Mouse (Mus musculus) lung, embryonic 15.5 days (tissue): ENCODE measurements at regions not wholly inside any gene's neighbourhood (a gene's known extent, or its start where the extent isn't known, plus 50 kb on each side); places are given as distances from the start of the nearest gene placed in this dataset.

Experiments
- ATAC-seq: fragments of 200-750 bp; cut with Nextera tagmentation; 2 replicates; pipeline ENCODE4 v1.8.0; 2017; ENCODE audit warnings: moderate number of reproducible peaks, borderline replicate concordance; ENCODE audit not compliant: low FRiP score, low TSS enrichment; ENCODE audit errors: extremely low read depth
- H3K27ac ChIP-seq: fragments of 300-500 bp; sonication (generic); 2 replicates; pipeline ENCODE4 v1.5.1; 2015; ENCODE audit warnings: moderate library complexity, mild to moderate bottlenecking, inconsistent platforms
- H3K27me3 ChIP-seq: fragments of 300-500 bp; sonication (generic); 2 replicates; pipeline ENCODE4 v1.6.1; 2015; ENCODE audit warnings: inconsistent platforms
- H3K36me3 ChIP-seq: fragments of 300-500 bp; sonication (generic); 2 replicates; pipeline ENCODE4 v1.6.1; 2015; ENCODE audit warnings: inconsistent platforms
- H3K4me1 ChIP-seq: fragments of 300-500 bp; sonication (generic); 2 replicates; pipeline ENCODE4 v1.6.1; 2015; ENCODE audit warnings: inconsistent platforms
- H3K4me2 ChIP-seq: fragments of 300-500 bp; sonication (generic); 2 replicates; pipeline ENCODE4 v1.6.1; 2015; ENCODE audit warnings: inconsistent platforms, mild to moderate bottlenecking, moderate library complexity
- H3K4me3 ChIP-seq: fragments of 300-500 bp; sonication (generic); 2 replicates; pipeline ENCODE4 v1.5.1; 2015; ENCODE audit warnings: mild to moderate bottlenecking, inconsistent platforms
- H3K9ac ChIP-seq: fragments of 300-500 bp; sonication (generic); 2 replicates; pipeline ENCODE4 v1.6.1; 2015; ENCODE audit warnings: inconsistent platforms
- H3K9me3 ChIP-seq: fragments of 300-500 bp; sonication (generic); 2 replicates; pipeline ENCODE4 v1.6.1; 2016; ENCODE audit warnings: inconsistent platforms
- WGBS: fragments of 180-500 bp; shearing (Covaris S2); methylation state at CpG from one replicate; pipeline ENCODE4 v1.1.7; 2015; 5-methylcytosine and 5-hydroxymethylcytosine counted together

DNA sequence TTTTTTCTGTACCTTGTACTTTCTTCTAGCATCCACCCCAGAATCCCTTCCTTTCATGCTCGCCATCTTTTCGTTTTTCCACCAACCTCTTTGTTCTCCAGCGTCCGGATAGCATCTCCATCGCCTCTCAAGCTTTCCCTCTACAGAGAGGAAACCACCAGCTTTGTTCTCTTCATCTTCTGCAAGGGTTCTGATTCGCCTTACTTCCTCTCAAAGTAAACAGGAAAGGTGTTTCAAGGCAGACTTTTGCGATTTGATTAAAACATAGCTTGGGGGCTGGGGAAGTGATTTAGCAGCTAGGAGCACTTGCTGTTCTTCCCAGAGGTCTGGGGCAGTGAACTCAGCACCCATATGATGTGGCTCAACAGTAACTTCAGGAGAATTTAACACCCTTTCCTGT lies 71.4 kb downstream of the Emp1 start:
- WGBS = 50% methylated on average over 7 of the region's 7 CpGs
- Histone ChIP-seq H3K9ac (no peak overlapping the region), H3K9me3 (no peaks in the 10 kb centered on the region), H3K4me3 (no peak overlapping the region), H3K27me3 (no peaks in the 10 kb centered on the region), H3K36me3 (no peaks in the 10 kb centered on the region), H3K27ac (no peak overlapping the region), H3K4me1 (no peaks in the 10 kb centered on the region), H3K4me2 (no peak overlapping the region)
- ATAC-seq = no peak

DNA sequence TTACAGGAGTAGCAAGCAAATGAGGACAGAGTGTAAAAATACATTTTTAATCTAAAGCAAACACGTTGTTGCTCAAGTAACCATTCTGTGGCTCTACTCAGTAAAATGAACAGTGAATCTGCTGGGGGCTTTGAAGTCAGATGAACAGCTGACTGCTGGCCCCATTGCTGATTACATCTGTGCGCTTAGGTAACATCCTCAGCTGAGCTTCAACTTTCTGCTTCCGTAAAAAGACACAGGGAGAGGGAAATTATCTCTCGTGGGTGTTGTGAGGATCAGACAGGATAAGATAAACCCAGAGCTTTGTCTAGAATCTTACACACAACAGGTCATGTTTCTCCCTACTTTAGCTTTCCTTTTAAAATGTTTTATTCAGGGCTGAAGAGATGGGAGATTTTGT lies 74.0 kb downstream of the Emp1 start:
- H3K27me3 ChIP-seq = no peaks in the 10 kb centered on the region
- 60% methylated on average over 4 of the region's 4 CpGs for WGBS
- ATAC-seq = no peak

DNA sequence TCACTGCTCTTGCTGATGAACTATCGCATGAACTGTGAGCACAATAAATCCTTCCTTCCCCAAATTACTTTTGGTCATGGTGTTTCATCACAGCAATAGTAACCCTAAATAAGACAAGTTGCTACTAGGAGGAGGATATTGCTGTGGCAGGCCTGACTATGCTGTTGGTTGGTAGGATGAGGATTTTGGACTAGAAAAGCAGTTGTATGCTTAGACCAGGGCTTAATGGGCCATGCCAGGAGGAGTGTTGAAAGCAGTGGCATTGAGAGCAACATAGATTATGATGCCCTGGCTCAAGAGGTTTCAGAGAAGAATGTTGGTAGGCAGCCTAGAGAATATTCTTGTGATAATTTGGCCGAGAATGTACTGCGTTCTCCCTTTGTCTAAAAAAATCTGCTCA lies 75.9 kb downstream of the Emp1 start:
- no peak overlapping the region for H3K4me3 ChIP-seq
- H3K27me3 ChIP-seq = no peaks in the 10 kb centered on the region
- whole genome bisulfite sequencing = 98% methylated on average over 3 of the region's 3 CpGs
- no peaks in the 10 kb centered on the region for H3K9me3 ChIP-seq
- H3K4me1 ChIP-seq = no peaks in the 10 kb centered on the region
- no peak for ATAC-seq
- no peaks in the 10 kb centered on the region for H3K36me3 ChIP-seq
- H3K9ac ChIP-seq = no peak overlapping the region
- H3K4me2 ChIP-seq = no peak overlapping the region
- no peak overlapping the region for H3K27ac ChIP-seq

More for the DNA sequence above, 74.0 kb downstream of the Emp1 start:
- no peak overlapping the region for H3K4me3 ChIP-seq
- no peaks in the 10 kb centered on the region for H3K4me1 ChIP-seq
- H3K9ac ChIP-seq = no peak overlapping the region
- H3K9me3 ChIP-seq = no peaks in the 10 kb centered on the region
- H3K36me3 ChIP-seq = no peaks in the 10 kb centered on the region
- H3K4me2 ChIP-seq = no peak overlapping the region
- no peak overlapping the region for H3K27ac ChIP-seq

DNA sequence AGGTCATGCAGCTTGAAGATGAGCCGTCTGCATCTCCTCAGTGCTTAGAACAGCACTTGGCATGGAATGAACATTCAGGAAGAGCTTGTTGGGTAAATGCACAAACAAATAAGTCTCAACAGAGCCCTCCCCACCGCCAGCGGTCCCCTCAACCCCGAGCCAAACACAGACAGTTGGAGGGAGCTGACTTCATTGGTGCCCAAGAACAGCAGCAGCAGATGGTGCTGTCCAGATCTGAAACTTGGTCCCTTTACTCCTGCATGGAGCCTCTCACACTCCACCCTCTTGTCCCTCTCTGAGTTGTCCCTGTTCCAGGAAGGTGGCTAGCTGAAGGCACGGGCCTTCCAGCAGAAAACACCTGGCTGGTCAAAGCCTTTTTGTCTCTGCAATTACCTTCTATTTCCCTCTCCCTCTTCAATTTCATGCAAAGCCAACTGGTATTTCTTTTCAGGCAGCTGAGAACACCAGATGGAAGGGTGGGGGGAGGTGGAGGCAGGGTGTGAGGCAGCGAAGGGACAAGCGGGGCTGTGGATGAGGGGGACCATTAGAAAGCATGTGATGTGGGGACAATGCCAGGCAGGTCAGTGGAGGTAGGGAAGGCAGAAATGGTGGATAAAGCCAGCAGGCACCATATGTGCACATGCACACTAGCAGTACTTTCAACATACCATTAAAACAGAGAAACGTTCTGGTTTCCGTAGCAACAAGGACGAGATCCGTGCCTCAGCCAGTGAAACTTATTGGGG lies 79.0 kb downstream of the Emp1 start:
- Histone ChIP-seq H3K9ac (no peak overlapping the region), H3K4me1 (peaks cover 7% of the 10 kb centered on the region; the same call in 1 of the 2 replicates), H3K4me3 (no peak overlapping the region), H3K27ac (no peak overlapping the region), H3K36me3 (no peaks in the 10 kb centered on the region), H3K27me3 (no peaks in the 10 kb centered on the region), H3K9me3 (no peaks in the 10 kb centered on the region), H3K4me2 (no peak overlapping the region)
- WGBS = 62% methylated on average over 11 of the region's 11 CpGs
- ATAC-seq = no peak

DNA sequence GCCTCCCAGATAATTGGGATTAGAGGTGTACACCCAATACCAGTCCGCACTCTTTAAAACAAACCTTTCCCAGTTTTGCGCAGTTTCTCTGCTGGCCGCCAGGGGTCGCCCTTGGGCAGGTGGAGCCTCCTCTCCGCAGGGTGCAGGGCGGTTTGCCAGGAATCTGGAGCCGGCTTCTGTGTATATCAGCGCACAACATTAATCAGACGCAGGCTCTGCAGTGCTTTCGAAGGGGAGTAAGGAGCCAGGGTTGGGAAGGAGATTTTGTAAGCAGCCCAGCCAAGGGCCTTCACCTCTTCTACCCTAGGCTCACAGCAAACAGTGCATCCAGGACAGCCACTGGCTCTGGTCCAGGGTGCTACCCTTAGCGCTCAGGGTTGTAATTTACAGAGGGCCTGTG lies 82.3 kb downstream of the Emp1 start:
- Histone ChIP-seq H3K27ac (no peak overlapping the region), H3K4me3 (no peak overlapping the region), H3K4me2 (peak overlapping the region; percentile 36), H3K27me3 (no peaks in the 10 kb centered on the region), H3K36me3 (no peaks in the 10 kb centered on the region), H3K4me1 (peaks cover 7% of the 10 kb centered on the region; the same call in 1 of the 2 replicates), H3K9ac (no peak overlapping the region), H3K9me3 (no peaks in the 10 kb centered on the region)
- 4% methylated on average over 11 of the region's 11 CpGs for WGBS
- peak; percentile 92 for ATAC-seq

DNA sequence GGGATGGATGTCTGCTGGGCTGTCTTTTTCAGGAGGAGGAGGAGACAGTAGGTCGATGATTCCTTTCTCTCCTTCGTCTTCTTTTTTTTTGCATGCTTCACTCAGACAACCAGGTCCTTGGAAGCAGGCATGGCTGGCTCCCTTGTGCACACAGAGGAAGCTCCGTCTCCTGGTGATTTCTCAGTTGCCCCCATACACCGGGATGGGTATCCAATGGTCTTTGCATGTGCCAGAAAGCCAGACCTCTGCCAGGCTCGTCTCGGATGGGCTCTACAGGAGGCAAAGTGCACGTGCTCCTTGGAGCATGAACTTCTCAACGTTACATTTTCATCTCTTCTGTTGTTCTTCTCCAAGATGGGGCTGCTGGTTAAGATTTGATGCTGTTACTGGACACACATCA lies 82.7 kb downstream of the Emp1 start:
- H3K36me3 ChIP-seq = no peaks in the 10 kb centered on the region
- H3K9me3 ChIP-seq = no peaks in the 10 kb centered on the region
- ATAC-seq = peak; percentile 17; the same call in 1 of the 2 replicates
- H3K4me3 ChIP-seq = no peak overlapping the region
- 30% methylated on average over 8 of the region's 8 CpGs for WGBS
- peak overlapping the region; percentile 36 for H3K4me2 ChIP-seq
- H3K27me3 ChIP-seq = no peaks in the 10 kb centered on the region
- H3K4me1 ChIP-seq = peaks cover 7% of the 10 kb centered on the region; the same call in 1 of the 2 replicates
- H3K27ac ChIP-seq = no peak overlapping the region; the same call in 1 of the 2 replicates
- no peak overlapping the region for H3K9ac ChIP-seq

DNA sequence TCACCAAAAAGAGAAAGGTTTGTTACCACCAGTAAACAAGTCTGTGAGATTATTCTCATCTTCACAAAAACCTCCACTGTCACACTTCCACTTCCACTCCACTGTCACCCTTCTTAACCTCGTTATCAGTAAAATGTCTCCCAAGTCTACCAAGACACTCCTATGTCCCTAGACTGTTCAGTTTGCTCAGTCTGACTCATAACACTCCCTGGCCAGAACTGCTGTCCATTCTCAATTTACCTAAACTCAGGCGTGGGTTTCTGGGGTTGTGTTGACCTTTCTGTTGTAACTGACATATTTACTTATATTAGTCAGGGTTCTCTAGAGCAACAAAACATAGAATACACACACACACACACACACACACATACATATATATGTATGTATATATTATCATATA lies 85.5 kb downstream of the Emp1 start:
- H3K9me3 ChIP-seq = no peaks in the 10 kb centered on the region
- ATAC-seq = no peak
- no peak overlapping the region for H3K9ac ChIP-seq
- no peak overlapping the region for H3K4me2 ChIP-seq
- H3K27ac ChIP-seq = no peak overlapping the region
- no peaks in the 10 kb centered on the region for H3K27me3 ChIP-seq
- peaks cover 7% of the 10 kb centered on the region; the same call in 1 of the 2 replicates for H3K4me1 ChIP-seq
- H3K36me3 ChIP-seq = no peaks in the 10 kb centered on the region
- 51% methylated on average over 2 of the region's 2 CpGs for WGBS
- H3K4me3 ChIP-seq = no peak overlapping the region

DNA sequence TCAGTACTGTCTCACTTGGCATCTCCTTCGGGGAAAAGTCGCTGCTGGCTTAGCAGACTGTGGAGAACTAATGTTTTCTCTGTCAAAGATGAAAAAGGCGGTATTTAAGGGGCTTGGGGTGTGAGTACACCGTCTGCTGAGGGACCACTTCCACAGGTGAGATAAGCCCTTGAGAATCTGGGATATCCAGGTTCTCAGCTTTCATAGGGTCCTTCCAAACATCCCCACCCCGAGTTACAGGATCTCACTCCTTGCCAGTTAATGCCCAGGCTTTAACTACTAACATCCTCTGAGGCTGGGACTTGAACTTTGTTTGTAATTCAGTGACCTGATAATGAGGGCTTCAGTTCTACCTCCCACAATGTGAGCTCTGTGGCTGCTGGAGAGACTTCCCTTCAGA lies 86.9 kb downstream of the Emp1 start:
- H3K4me1 ChIP-seq = peaks cover 7% of the 10 kb centered on the region; the same call in 1 of the 2 replicates
- 59% methylated on average over 5 of the region's 5 CpGs for WGBS
- no peaks in the 10 kb centered on the region for H3K36me3 ChIP-seq

DNA sequence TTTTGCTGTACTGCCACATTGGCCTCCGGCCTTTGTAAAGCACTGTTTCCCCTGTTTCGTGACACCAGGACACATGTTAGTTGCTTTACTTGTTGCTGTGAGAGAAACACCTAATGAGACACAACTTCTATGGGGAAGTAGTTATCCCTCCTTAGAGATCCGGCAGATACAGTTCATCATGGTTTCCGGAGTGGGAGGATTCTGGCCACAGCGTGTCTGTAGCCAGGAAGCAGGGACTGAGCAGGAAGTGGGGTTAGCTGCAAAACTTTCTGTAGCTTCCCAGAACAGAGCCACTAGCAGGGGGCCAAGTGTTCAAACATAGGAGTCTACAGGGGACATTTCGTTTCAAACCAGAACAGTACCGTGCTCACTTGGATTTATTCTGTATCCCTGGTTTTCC lies 88.2 kb downstream of the Emp1 start:
- no peak overlapping the region for H3K4me2 ChIP-seq
- no peaks in the 10 kb centered on the region for H3K4me1 ChIP-seq
- H3K27ac ChIP-seq = no peak overlapping the region
- 73% methylated on average over 7 of the region's 7 CpGs for WGBS
- no peak overlapping the region for H3K4me3 ChIP-seq
- ATAC-seq = no peak
- H3K27me3 ChIP-seq = no peaks in the 10 kb centered on the region
- H3K9me3 ChIP-seq = no peaks in the 10 kb centered on the region
- H3K9ac ChIP-seq = no peak overlapping the region
- no peaks in the 10 kb centered on the region for H3K36me3 ChIP-seq

More for the DNA sequence above, 86.9 kb downstream of the Emp1 start:
- H3K4me2 ChIP-seq = no peak overlapping the region
- H3K9ac ChIP-seq = no peak overlapping the region
- H3K27ac ChIP-seq = no peak overlapping the region
- no peaks in the 10 kb centered on the region for H3K9me3 ChIP-seq
- no peaks in the 10 kb centered on the region for H3K27me3 ChIP-seq
- no peak for ATAC-seq
- H3K4me3 ChIP-seq = no peak overlapping the region

DNA sequence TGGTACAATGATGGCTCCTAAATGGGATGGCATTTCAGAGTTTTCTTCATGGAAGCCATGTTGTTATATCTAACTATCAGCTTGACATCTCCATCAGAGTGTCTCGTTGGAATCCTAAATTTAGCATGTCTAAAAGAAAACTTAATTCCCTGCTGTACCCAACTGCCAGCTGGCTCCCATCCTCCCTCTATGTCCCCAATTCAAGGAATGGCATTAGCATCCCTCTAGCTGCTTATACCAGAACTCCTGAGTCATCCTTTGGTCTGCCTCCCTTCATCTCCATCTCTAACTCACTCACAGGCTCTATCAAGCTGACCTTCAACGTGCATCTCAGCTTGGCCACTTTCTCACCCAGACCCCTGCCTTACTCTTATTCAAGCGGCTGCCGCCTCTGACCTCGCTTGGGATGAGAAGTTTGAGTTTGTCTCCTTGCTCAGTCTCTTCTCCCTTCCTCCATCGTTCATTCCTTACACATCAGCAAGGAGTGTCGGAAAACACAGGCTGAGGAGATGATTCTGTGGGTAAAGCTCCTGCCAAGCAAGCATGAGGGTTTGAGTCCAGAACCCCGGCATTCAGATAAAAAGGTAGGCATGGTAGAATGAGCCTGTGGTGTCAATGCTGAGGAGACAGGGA lies 88.9 kb downstream of the Emp1 start:
- WGBS = 87% methylated on average over 8 of the region's 8 CpGs

DNA sequence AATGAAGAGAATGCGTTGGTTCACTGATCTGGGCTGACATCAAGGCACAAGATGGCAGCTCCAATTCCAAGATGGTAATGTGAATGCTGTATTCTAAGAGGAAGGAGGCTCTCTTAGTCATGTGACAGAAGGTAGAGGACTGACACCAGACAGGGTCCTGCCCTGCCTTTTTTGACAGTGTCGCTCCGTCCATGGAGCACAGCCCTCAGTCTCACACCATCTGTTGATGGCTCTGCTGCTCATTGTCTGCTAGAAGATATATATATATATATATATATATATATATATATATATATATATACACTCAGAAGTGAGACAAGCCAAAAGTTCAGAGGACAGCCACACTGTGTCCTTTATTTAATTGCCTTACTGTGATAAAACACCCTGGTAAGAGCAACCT lies 90.7 kb downstream of the Emp1 start:
- no peak overlapping the region for H3K4me2 ChIP-seq
- no peak overlapping the region for H3K27ac ChIP-seq
- no peaks in the 10 kb centered on the region for H3K9me3 ChIP-seq
- H3K9ac ChIP-seq = no peak overlapping the region
- H3K4me3 ChIP-seq = no peak overlapping the region
- no peaks in the 10 kb centered on the region for H3K36me3 ChIP-seq
- H3K27me3 ChIP-seq = no peaks in the 10 kb centered on the region
- H3K4me1 ChIP-seq = no peaks in the 10 kb centered on the region
- 89% methylated on average over 3 of the region's 3 CpGs for WGBS
- no peak for ATAC-seq

More for the DNA sequence above, 88.9 kb downstream of the Emp1 start:
- Histone ChIP-seq H3K36me3 (no peaks in the 10 kb centered on the region), H3K9me3 (no peaks in the 10 kb centered on the region), H3K4me2 (no peak overlapping the region), H3K4me3 (no peak overlapping the region), H3K4me1 (no peaks in the 10 kb centered on the region), H3K27me3 (no peaks in the 10 kb centered on the region), H3K9ac (no peak overlapping the region), H3K27ac (no peak overlapping the region)
- ATAC-seq = no peak

DNA sequence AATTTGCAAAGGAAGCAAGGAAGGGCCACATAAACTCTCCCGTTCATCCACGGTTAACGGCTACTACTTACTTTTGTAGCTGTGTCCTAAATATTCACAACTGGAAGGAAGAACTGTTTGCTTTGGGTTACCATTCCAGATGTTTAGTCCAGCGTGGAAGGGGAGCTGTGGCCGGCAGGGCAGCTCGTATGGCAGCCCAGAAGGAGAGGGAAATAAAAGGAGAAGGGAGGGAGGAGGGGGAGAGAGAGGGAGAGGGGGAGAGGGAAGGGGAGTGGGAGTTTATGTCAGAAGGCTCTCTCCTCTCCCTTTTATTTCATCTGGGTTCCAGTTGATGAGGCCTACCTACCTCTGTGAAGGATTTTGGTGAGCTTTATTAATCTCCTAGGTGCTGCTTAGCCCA lies 110.2 kb downstream of the Emp1 start:
- H3K27ac ChIP-seq = no peak overlapping the region
- no peak overlapping the region for H3K4me3 ChIP-seq

More for the DNA sequence above, 110.2 kb downstream of the Emp1 start:
- 38% methylated on average over 6 of the region's 6 CpGs for WGBS
- H3K36me3 ChIP-seq = no peaks in the 10 kb centered on the region
- no peak overlapping the region for H3K9ac ChIP-seq
- no peaks in the 10 kb centered on the region for H3K9me3 ChIP-seq
- H3K4me2 ChIP-seq = no peak overlapping the region
- H3K4me1 ChIP-seq = no peaks in the 10 kb centered on the region
- no peaks in the 10 kb centered on the region for H3K27me3 ChIP-seq
- no peak for ATAC-seq
